Mouse (Mus musculus) lung, adult 18-20 months (tissue): Measurements from ENCODE around the gene Cry1.

ENCODE experiments used
- DNase-seq, 2 experiments: peaks; one replicate each; pipeline ENCODE4 v3.0.0; 2022; ENCODE audit warnings: mixed read lengths in 2 of 2

Gene Cry1

GRCm38 (mm10) chr10:85159989-85160619 is 24.8 kb downstream of the Cry1 start:
- DNase-seq: no peak

GRCm38 (mm10) chr10:85157451-85157850 is 27.4 kb downstream of the Cry1 start:
- DNase-seq: no peak

- DNase-seq: peak; percentile 56 to 64
Measured at GRCm38 (mm10) chr10:85154195-85154594, 30.7 kb downstream of the Cry1 start.

GRCm38 (mm10) chr10:85149226-85149625 is 35.6 kb downstream of the Cry1 start:
- DNase-seq: no peak

- no peak for DNase-seq
Measured at GRCm38 (mm10) chr10:85146282-85146681, 38.6 kb downstream of the Cry1 start.

- no peak for DNase-seq
Measured at GRCm38 (mm10) chr10:85141465-85141864, 43.4 kb downstream of the Cry1 start.

- no peak for DNase-seq
Measured at GRCm38 (mm10) chr10:85136573-85136972, 48.3 kb downstream of the Cry1 start.

- DNase-seq: peak; percentile 22 to 31
Measured at GRCm38 (mm10) chr10:85128453-85128852, 56.4 kb downstream of the Cry1 start.

GRCm38 (mm10) chr10:85127395-85128287 is 57.2 kb downstream of the Cry1 start, which contains the start of gene Mterf2:
Mterf2 (minus strand) TSS chr10:85128027.
- peak; percentile 97 to 98 for DNase-seq

GRCm38 (mm10) chr10:85125184-85125583 is 59.7 kb downstream of the Cry1 start:
- no peak for DNase-seq

GRCm38 (mm10) chr10:85114409-85114808 is 70.5 kb downstream of the Cry1 start:
- DNase-seq: no peak

- peak; percentile 15 to 37 for DNase-seq
Measured at GRCm38 (mm10) chr10:85103085-85103885, 81.6 kb downstream of the Cry1 start.

GRCm38 (mm10) chr10:85102247-85103084 is 82.4 kb downstream of the Cry1 start, which contains the start of the genes Fhl4 and Tmem263:
Fhl4 (minus strand) TSS chr10:85102495.
Tmem263 (plus strand) TSS chr10:85102627.
- peak; percentile 75 to 81 for DNase-seq

- DNase-seq: peak in 1 of 2 experiments; percentile 9
Measured at GRCm38 (mm10) chr10:85101841-85102240, 83.0 kb downstream of the Cry1 start.
